Mouse (Mus musculus) right cerebral cortex, adult 2 months (tissue): ENCODE measurements around the gene Dock8.

ENCODE experiments used
- DNase-seq, 2 experiments: peaks; one replicate each; pipeline ENCODE4 v3.0.0; 2021 to 2022; ENCODE audit warnings: low spot score in 2 of 2

The Dock8 gene

DNA sequence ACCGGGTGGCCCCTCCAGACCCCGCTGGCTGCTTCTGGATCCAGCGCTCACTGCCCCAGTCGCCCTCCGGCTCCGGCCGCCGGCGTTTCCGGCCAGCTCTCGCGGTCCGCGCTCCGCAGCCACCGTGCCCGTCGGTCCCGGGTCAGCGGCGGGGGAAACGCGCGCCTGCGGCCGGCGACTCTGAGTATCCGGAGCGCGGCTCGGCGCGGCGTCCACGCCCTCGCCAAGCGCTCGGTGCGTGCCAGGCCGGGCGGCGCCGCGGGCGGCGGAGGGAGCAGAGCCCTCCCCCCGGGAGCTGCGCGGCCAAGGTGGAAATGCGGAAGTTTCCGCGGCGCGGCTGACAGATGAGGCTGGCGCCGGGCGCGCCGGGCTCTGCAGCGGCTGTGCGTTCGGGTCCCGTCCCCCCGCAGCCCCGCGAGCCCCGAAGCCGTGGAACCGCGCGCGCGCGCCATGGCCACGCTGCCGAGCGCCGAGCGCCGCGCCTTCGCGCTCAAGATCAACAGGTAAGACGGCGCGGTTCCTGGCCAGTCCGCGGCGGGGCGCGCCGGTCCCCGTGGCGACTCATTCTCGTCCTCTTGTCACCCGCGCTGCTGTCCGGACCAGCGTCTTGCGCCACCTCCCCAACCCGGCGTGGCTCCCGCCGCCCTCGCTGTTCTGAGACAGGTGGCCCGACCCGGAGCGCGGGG is at the start of gene Dock8:
Gene Dock8 (plus strand): TSS at position 334 of the 686 bp plus-strand sequence.
- DNase-seq = peak; percentile 21 to 38

DNA sequence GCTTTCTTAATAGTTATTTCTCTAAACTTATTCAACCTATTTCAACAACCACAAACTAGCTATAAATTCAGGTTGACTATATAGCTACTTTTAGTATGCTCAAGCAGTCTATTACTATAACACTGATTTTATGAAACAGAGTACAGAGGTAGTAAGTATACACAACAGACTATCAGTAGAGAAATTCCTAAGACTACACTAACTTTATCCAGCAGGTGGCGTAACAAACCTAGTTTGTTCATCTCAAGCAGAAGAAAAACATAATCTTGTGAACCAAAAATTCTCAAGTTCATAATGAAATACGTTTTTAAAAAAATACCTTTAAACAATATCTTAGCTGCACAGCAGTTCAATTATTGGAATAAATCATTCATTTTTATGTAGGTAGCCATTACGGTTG is 40.8 kb upstream of the Dock8 start:
- DNase-seq = peak in 1 of 2 experiments; percentile 45

DNA sequence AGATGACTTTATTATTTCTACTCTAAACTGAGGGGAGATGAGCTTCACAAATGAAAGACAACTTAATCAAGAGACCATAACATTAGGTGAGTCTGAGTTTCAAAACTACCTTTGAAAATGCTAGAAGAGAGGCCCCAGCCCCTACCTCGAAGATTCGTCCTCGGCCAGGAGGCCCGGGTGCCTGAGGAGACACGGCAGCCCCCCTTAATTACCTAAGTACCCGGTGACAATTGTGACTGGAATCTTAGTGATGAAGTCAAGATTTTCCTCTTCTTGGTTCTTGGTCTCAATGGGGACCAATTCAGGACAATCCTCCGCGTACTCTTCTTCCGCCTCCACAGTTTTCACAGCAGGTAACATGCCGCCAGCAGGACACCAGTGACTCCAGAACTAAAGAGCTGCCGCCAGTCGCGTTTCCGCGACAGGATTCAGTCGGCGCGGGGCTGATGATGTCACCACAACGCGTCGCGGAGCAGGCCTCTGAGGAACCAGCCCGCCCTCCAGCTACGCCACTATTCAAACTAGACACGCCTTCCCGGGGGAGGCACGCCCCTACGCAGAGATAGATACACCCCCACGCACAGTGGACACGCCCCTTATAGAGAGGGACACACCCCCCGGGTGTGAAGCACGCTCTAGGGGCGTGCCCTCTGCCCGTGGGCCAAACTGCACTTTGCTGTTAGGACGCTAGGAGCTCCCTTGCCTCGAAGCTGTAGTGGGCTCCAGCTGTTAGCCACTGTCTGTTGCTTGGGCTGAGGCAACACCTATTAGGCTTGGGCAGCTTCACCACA is 38.0 kb upstream of the Dock8 start, which contains the start of gene Cbwd1:
Gene Cbwd1 (minus strand): TSS at position 439 of the 791 bp plus-strand sequence.
- DNase-seq = peak; percentile 98

DNA sequence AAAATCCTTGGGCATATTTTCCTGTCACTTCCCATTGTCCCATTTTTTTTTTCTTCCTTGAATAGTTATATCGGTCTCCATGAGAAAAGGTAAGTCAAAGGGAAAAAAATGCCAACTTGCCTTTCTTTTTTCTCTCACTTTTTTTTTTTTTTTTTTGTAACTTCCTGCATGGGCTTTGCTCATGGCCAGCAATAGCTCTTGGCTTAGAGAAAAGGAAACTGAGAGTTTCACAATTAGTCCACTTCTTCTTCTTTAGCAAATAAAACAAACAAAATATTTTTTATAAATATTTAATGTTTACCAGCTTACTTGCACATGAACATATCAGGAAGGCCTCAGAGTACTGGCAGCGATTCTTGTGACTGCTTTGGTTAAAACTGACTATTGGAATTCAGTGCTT is 33.1 kb upstream of the Dock8 start:
- DNase-seq = no peak

DNA sequence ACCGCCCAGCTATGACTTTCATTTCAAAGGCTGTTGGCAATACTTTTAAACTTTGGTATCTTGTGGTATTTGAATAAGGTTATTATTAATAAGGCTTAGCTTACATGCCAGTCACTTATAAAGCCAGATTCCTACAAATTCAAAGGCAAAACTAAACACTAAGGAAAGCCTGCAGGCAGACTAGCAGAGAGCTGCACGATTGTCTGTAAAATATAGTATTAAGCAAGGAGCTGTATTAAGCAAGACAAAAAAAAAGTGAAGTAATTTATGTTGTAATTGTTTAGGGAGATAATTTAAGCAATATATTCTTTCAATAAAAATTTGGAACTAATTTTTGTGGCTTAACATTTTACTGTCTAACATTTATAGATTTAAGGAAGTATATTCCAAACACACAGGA is 32.4 kb upstream of the Dock8 start:
- no peak for DNase-seq

DNA sequence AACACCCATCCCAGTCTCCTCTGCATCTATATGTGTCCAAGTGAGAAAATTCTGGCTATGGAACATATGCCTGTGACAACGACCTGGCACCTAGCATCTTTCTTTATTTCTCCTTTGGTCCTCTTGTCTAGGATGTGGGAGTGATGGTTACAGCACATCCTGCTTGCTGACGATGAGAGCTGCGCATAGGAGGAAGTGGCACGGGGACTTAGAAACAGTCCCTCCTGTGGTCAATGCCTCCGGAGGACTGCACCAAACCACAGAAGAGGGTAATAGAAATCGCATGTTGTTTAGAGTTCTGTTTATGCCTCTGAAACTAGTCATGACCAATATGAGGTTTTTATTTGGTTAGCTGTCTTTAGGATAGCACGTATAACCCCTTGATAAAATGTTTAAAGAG is 28.0 kb upstream of the Dock8 start:
- no peak for DNase-seq

DNA sequence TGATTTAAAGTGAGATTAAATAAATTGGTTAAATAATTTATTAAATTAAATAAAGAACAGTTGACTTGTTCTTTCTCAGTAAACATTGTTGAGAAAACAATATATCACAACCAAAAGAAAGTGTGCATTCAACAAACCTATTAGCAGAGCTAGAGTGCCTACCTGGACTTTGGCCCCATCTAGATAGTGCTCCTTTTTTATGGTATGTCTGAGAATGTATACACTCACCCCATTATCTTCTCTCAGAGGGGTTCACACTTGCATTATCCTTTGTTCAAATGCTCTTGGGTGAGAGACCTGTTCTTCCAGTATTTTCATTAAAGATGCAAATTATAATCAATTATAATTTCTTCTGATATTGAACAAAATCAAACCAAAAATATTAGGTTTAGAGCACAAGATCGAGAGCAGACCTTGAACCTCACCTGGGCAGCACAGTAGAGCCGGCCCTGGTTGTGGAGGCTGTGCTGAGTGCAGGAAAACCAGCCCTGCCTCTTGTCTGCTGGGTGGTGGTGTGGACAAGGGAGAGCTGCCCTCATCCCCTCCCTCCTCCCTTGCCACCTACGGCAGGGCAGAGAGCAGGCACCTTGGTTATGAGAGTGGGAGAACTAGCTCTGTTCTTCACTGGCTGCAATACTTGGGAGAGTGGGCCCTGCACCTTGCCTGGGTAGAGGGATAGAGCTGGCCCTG is 26.5 kb upstream of the Dock8 start:
- no peak for DNase-seq

DNA sequence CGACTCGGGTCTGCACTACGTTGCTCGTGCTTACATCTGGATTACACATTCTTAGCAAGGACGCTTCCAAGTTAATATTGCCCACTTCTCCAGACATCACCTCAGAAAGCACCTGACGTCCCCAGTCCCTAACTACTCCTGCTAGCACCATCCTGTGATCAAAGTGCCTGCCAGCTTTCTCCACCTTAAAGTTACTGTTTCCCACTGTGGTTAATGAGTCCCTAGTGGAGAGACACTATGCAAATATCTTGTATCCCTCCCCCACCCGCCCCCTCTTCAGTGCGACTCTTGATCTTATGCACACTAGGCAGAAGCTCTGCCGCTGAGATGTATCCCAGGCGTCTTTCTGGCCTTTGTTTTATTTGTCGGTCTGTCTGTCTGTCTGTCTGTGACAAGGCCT is 21.3 kb upstream of the Dock8 start:
- no peak for DNase-seq

DNA sequence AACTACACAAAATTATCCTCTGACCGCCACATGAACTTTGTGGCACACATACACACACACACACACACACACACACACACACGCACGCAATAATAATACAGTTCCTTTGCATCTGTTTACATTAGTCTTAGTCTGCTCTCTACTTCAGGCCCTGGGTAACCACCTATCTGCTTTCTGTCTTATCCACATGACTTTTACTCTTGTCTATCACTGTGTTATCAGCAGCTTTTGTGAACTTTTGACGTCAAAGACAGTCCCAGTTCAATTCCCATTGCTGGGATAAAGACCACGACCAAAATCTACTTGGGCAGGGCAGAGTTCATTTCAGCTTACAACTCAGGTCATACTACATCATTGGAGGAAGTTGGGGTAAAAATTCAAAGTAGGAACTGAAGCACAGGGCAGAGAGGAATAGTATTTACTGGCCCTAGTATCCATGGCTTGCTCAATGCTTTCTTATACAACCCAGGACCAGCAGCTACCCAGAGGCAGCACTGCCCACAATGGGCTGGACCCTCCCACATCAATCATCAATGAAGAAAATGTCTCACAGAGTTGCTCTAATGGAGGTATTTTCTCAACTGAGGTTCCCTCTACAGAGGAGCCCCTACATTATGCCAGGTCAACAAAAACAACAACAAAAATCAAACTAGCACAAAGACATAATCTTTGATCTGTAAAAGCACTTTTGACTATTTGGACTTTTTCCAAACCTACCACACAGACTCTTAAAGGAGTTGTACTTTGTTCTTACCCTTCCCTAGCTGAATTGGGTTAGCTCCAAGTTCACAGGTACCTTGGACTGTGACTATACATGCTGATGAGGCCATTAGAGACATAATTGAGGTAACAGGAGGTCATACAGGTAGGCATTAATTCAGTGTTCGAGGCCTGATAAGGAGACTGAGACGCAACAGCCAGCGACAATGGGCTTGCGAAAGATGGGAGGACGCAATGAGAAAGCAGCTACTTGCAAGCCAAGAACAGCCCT is 20.2 kb upstream of the Dock8 start:
- DNase-seq = no peak

DNA sequence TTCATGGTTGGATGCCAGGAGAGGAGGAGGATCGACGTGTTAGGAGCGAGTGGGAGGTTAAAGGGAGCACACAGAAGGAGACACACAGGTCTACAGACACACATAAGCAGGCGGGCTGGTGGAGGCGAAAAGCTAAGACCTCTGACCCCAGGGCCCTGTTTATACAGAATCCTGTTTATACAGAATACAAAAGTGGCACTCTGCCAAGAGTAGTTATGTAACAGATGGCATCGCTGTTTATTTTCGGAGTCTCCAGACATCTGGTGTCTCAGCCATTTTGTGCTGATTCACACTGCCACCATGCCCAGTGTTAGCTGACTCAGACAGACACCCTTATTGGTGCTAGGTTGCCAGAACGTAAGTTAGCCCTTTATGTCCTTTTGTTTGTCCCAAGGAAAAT is 18.0 kb upstream of the Dock8 start:
- peak; percentile 59 to 62 for DNase-seq

DNA sequence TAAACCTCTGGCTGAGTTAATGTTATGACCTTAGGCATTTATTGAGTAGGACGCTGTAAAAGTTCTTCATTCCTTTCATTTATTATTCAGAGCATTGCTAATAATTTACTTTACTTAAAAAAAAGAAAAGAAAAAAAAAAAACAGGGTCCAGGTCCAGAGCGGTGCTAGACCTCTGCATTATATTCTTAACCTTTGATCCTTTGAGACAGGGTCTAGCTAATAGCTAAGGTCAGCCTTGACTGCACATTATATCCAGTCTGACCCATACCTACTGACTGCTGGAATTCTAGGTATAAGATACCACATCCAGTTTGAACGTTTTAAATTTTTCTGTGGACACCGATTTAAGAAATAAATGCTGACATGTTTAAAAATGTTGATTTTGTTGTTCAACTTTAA is 16.3 kb upstream of the Dock8 start:
- DNase-seq = no peak

DNA sequence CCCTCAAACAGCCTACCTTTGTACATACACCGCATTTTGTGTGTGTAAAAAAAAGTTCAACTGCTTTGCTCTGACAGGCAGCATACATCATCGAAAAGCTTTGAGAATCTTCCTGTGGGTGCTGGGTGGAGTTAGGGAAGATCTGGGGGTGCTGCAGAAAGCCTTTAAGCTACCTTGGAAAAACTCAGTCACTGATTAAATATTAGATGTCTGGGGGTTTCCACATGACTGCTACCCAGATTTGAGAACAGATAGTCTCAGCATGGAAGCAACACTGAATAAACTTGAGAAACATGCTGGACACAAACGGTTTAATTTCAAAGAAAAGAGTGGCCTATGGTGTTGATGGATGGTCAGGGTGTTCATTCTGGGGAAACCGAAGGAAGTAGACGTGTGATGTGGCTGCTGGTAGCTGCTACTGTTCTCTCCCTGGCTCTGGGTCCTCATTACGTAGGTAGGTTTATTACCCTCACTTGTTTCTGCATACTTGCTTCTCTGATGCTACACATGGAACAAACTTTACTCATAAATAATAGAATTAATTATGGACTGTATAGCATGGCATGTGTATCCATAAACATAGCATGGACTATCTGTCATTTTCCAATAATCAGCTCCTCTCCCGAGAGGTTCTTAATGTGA is 15.4 kb upstream of the Dock8 start:
- no peak for DNase-seq

DNA sequence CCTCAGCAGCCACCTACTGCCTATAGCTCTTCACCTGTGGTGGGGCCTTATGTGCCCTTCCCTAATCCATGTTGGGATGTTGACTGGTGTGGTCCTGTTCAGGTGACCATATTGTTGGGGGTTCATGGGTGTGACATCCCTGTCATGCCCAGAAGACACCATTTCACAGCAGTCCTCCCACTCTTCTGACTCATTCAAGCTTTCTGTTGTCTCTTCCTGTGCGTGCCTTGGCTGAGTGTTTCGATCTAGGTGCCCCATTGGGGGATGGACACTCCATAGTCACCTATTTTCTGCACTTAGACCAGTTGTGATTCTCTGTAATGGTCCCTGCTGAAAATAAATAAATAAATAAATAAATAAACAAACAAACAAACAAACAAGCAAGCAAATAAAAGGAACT is 14.3 kb upstream of the Dock8 start:
- no peak for DNase-seq

DNA sequence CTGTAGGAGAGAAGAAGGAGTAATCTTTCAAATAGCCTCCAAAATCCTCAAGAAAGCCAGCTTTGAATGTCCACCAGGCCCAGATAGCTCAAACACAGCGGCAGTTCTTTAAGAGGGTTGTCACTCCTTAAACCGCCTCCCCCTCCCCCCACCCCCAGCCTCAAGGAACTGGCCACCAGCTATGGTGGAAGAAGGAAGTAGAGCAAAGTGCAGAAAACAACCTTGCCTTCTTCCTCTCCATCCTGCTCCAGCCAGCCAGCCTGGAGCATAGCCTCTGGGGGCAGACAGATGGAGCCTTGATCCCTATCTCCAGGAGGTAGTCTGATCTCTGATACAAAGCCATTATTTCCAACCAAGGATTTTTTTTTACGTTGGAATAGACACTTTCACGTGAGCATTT is 12.0 kb upstream of the Dock8 start:
- DNase-seq = no peak

DNA sequence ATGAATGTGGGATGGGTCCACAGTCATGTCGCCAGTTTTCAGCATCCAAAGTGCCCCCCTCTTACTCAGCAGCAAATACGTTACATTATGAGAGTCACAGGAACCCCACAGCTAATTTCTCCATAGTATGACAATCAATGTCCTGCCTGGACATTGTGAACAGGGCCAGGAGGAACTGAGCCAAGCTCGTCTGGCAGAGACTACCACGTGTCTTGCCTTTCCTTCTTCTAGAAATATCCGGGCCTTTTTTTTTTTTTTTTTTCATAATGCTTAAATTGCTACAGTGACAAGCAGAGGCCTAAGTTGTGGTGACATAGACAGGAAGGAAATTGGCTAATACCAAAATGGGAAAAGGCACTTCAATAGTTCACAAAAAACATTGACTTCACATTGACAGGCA is 10.5 kb upstream of the Dock8 start:
- DNase-seq = no peak

DNA sequence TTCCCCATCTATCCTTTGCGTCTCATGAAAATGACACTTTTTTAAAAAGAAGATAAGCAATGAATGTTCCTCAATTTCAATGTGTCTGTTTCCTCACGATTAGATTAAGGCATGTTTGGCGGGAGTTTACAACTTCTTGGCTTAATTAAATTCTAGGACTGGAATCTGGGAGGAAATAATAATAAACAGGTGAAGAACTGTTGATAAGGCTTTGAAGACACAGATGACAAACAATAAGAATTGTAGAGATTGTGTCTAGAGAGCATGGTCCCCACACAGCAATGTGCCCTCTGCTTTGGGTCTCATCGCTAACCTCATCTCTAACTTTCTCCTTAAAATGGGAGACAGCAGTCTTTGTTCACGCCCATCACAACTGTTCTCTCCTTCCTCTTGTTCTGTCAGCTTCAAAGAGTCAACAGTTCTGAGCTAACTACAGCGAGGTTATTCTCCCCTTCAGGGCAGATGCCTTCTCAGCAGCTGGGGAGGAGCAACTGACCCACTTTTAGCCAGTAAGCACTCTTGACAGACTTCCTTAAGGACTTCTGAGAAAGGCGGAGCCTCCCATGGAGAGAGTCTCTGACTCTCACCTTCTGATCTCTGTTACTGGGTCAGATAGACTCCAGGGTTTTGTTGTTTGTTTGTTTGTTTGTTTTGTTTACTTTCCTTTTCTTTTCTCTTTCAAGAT is 9.1 kb upstream of the Dock8 start:
- no peak for DNase-seq

DNA sequence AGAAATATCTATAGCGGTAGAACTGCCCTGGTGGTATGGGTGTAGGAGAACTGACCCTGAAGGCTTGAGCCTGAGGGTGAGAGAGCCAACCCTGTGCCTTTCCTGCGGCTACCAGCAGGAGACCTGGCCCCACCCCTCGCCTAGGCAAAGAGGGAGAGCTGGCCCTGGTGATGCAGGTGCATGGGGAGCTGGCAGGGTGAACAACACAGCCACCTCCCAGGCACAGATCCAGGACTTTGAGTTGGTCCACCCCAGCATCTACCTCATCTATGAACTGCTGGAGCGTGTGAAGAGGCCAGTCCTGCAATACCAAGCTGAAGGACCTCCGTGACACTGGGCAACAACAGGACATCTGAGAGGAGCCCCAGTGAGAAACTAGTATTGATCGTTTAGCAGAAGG is 5.8 kb upstream of the Dock8 start:
- DNase-seq = no peak

DNA sequence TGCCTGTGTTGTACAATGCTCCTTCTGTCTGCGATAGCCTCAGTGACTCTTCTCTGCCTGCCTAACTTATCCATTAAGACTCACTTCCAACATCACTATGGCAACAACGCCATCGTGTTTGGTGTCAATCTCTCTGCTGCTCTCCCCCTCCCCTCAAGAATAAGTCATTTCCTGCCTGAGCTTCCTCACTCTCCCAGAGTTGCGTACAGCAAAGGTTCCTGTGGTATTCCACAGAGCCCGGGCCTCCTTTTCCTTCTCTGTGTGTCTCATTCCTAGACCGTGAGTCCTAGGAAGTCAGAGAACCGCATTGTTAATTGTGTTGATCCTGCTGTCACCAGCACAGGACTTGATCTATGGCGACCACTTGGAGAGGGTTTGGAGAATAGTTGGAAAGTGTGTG is 4.4 kb upstream of the Dock8 start:
- no peak for DNase-seq

DNA sequence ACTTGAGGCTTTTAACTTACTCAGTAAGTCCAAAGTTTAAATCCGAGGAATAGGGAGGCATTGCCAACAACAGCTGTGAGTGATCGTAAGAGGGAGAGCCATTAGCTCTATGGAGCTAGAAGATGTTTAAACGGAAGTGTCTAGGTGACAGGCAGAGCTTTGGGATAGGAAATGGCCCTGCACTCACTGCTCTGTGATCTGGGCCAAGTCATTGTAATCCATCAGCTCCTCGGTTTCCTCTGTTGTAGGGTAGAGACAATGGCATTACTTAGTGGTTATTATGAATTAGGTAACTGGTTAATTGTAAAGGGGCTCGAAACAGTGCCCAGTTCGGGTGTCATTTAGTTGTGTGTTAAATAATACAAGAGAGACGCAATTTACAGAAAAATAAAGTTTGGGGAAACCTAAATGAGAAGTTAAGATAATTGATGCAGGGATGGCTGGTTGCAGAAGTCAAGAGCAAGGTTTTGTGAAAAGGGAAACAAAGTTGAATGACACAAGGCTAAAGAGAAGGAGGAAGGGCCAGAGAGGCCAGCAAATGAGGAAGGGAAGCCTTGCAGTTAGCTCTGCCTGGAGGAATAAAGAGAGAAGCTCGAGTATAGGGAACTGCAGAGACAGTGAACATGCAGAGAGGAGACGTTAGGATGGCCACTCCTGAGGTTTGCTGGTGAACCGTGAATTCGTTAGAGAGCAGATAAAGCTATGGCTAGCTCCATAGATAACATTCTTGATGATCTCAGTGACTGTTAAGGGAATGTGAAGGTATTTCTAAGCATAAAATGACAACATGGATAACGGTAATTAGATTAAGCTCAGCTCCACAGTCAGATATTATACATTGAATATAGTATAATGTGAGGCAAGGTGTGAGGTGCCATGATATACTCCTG is 2.3 kb upstream of the Dock8 start:
- no peak for DNase-seq
